Comparison of ENCODE assay signal across 10 mouse cellular contexts in the genomic region with DNA sequence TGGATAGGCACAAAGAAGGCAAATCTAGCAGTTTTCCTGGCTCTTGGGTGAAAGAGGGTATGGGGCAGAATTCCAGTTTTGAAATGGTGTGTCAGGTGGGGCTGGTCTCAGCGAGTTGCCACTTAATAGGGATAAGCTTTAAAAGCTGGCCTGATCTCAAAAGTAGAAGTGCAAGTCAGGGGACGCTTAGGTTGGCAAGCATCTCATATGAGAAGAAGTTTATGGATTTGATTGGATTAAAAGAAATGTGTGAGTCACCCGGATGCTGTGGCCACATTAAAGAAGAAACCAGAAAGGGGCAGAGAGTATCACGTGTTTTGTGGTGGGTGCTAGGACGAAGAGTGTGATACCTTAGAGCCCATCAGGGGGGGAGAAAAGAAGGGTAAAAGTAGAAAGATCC.
DNase-seq lines count a peak whose midpoint lies in the region; ATAC-seq and TF ChIP-seq lines count a peak whose summit lies in the region.
"Had no signal": no experiment of that assay in that cellular context is flagged by ENCODE, and none has a peak within 500 bp of the region (broad histone marks: within the 10 kb centered on the region; RNA-seq: fewer than 3 reads in every experiment).

No protein-coding gene starts in this region.

- no peaks in the 10 kb centered on the region for H3K36me3 ChIP-seq in heart, embryonic 15.5 days
- H3K36me3 ChIP-seq in limb, embryonic 14.5 days (ENCODE audit: control insufficient read depth, insufficient read depth, low read length) = no peaks in the 10 kb centered on the region

- peaks cover 42% of the 10 kb centered on the region for H3K4me1 ChIP-seq in heart, embryonic 15.5 days (replicated peaks)
- H3K4me1 ChIP-seq in limb, embryonic 14.5 days (ENCODE audit: control insufficient read depth, insufficient read depth, low read length) = peaks cover 42% of the 10 kb centered on the region
- no peaks in the 10 kb centered on the region for H3K4me1 ChIP-seq in cerebellum, adult 2 months (ENCODE audit: control insufficient read depth, insufficient read depth, low read length)

- intact Hi-C loops in left cerebral cortex, postnatal 14 days (cut with DNase I) = loop anchor here (5.0 kb wide), 1 partner anchor 123 kb away; no protein-coding TSS in a partner anchor

- 64% methylated on average over 5 of the region's 5 CpGs for WGBS in heart, embryonic 15.5 days
- 28% methylated on average over 5 of the region's 5 CpGs for WGBS in limb, embryonic 14.5 days
- 49% methylated on average over 5 of the region's 5 CpGs for WGBS in cerebellum, adult 2 months

- ATAC-seq in heart, embryonic 15.5 days (replicated peaks; ENCODE audit: insufficient number of reproducible peaks, insufficient read depth, low FRiP score, low read depth) = no peak
- ATAC-seq in limb, embryonic 14.5 days (ENCODE audit: low FRiP score, low read depth) = peak; percentile 5; the same call in 1 of the 2 replicates

- H3K27me3 ChIP-seq in heart, embryonic 15.5 days = no peaks in the 10 kb centered on the region
- H3K27me3 ChIP-seq in limb, embryonic 14.5 days (ENCODE audit: control insufficient read depth, insufficient read depth, low read length) = no peaks in the 10 kb centered on the region
- H3K27me3 ChIP-seq in cerebellum, adult 2 months (ENCODE audit: control insufficient read depth, insufficient read depth, low read length) = no peaks in the 10 kb centered on the region

- no peak overlapping the region for H3K4me2 ChIP-seq in heart, embryonic 15.5 days
- 0 out of 2 replicates have a peak overlapping the region, but pooled peaks have one; percentile 13 for H3K4me2 ChIP-seq in limb, embryonic 14.5 days (replicated peaks; ENCODE audit: low read depth, low read length, severe bottlenecking)

- no peak overlapping the region for H3K9ac ChIP-seq in heart, embryonic 15.5 days
- H3K9ac ChIP-seq in limb, embryonic 14.5 days (ENCODE audit: low read depth, low read length, severe bottlenecking) = no peak overlapping the region

- no peak for TF ChIP-seq CTCF in cerebellum, adult 2 months (IDR thresholded peaks at IDR 0.05; ENCODE audit: borderline replicate concordance, insufficient read depth, low read depth, low read length)

- H3K4me3 ChIP-seq in heart, embryonic 15.5 days = no peak overlapping the region
- H3K4me3 ChIP-seq in limb, embryonic 14.5 days (replicated peaks; ENCODE audit: low read length) = no peak overlapping the region
- no peak overlapping the region for H3K4me3 ChIP-seq in cerebellum, adult 2 months (replicated peaks; ENCODE audit: insufficient read depth, low read depth, low read length)

- peak overlapping the region; percentile 81 for H3K27ac ChIP-seq in heart, embryonic 15.5 days
- peak overlapping the region; percentile 65 for H3K27ac ChIP-seq in limb, embryonic 14.5 days (replicated peaks; ENCODE audit: low read depth, low read length)
- H3K27ac ChIP-seq in cerebellum, adult 2 months (ENCODE audit: insufficient read depth, low read length) = no peak overlapping the region

- no peaks in the 10 kb centered on the region for H3K9me3 ChIP-seq in heart, embryonic 15.5 days (replicated peaks)
- H3K9me3 ChIP-seq in limb, embryonic 14.5 days (ENCODE audit: control insufficient read depth, low read length) = no peaks in the 10 kb centered on the region

- TF ChIP-seq POLR2A in limb, embryonic 14.5 days (IDR thresholded peaks at IDR 0.05; ENCODE audit: borderline replicate concordance, extremely low read depth, insufficient read depth, insufficient read length) = no peak
- TF ChIP-seq POLR2A in cerebellum, adult 2 months (IDR thresholded peaks at IDR 0.05; ENCODE audit: borderline replicate concordance, insufficient read depth, low read length) = no peak

- DNase-seq in heart, adult 11 months = no peak
- peak; percentile 67 for DNase-seq in 3T3-L1 (ENCODE audit: low read depth, low spot score)
- DNase-seq in T-cell, adult 2 months (ENCODE audit: low spot score) = peak; percentile 76
- DNase-seq in limb, embryonic 14.5 days (ENCODE audit: low spot score) = no peak
- no peak for DNase-seq in cerebellum, adult 2 months
- DNase-seq in left cerebral cortex, postnatal 14 days (ENCODE audit: low spot score in 2 of 2) = no peak
- DNase-seq in layer of hippocampus, postnatal 10 days (ENCODE audit: low spot score in 2 of 2) = no peak
- DNase-seq: cerebellum, adult 11-12 months; lung, postnatal 10 days had no signal

Comparison
In these comparisons a context has a peak if more than half of its experiments do, and no peak if none do; other contexts are left out.
1. DNase-seq: peak in 3T3-L1 (single experiment) and T-cell, adult 2 months (single experiment); none in heart, adult 11 months (single experiment), limb, embryonic 14.5 days (single experiment), cerebellum, adult 2 months (0 of 2), left cerebral cortex, postnatal 14 days (0 of 2) and layer of hippocampus, postnatal 10 days (0 of 2).